In genomic region chr13:51849241-51850033, GRCm38 (mm10) we compare ENCODE assay signal across 8 mouse cellular contexts. TPM values are rescaled to one million over a fixed set of nuclear protein-coding genes. Genes with fewer than 3 reads are reported as not detected.
A peak's percentile ranks its signal among the peaks of the same experiment; 100 is the strongest.
DNase-seq lines count a peak whose midpoint lies in the region; ATAC-seq lines count a peak whose summit lies in the region.

No protein-coding gene starts in this region.

- 4% methylated on average over 23 of the region's 25 CpGs for WGBS in kidney, embryonic 16.5 days

- H3K4me1 ChIP-seq in kidney, embryonic 16.5 days (ENCODE audit: insufficient read depth, low read length), result peaks cover 45% of the 10 kb centered on the region

- H3K36me3 ChIP-seq in kidney, embryonic 16.5 days (ENCODE audit: insufficient read depth, low read length), result no peaks in the 10 kb centered on the region

- H3K4me3 ChIP-seq in kidney, embryonic 16.5 days (ENCODE audit: low read length), result peak overlapping the region; percentile 80

- peak overlapping the region; percentile 88 for H3K27ac ChIP-seq in kidney, embryonic 16.5 days (ENCODE audit: low read length)

- H3K27me3 ChIP-seq in kidney, embryonic 16.5 days (ENCODE audit: insufficient read depth, low read length), result no peaks in the 10 kb centered on the region

- peak overlapping the region; percentile 89 for H3K9ac ChIP-seq in kidney, embryonic 16.5 days (replicated peaks; ENCODE audit: low read length)

- intact Hi-C loops in gastrocnemius, postnatal 14 days (cut with DNase I; ENCODE audit: low total_unique reads), result loop anchor here (5.0 to 10.0 kb wide), 3 partner anchors 53 to 175 kb away; no protein-coding TSS in a partner anchor

- no peaks in the 10 kb centered on the region for H3K9me3 ChIP-seq in kidney, embryonic 16.5 days (ENCODE audit: low read length)

- DNase-seq in adrenal gland, adult 2 months, result peak; percentile 73
- no peak for DNase-seq in adrenal gland, postnatal 4 days (ENCODE audit: low spot score in 2 of 2)
- DNase-seq in adrenal gland, postnatal 25 days, result peak; percentile 58
- DNase-seq in gastrocnemius, postnatal 14 days, result peak; percentile 41
- DNase-seq in lung, postnatal 36 days, result peak; percentile 78
- no peak for DNase-seq in thymus, postnatal 4 days
- DNase-seq in T-cell, adult 2 months (ENCODE audit: low spot score), result no peak

- peak; percentile 13; the same call in 1 of the 2 replicates for ATAC-seq in kidney, embryonic 16.5 days (ENCODE audit: low FRiP score, low TSS enrichment)

- peak overlapping the region; percentile 98 for H3K4me2 ChIP-seq in kidney, embryonic 16.5 days (replicated peaks; ENCODE audit: low read depth, low read length)

RNA-seq across cellular contexts. Expression of gene Gadd45g, which starts 3.0 kb away (rescaled TPM):
- 10 to 100 TPM; 41.0 to 57.6 TPM for total RNA-seq in adrenal gland, adult 2 months (2021)
- polyA plus RNA-seq in adrenal gland, adult 2 months (2012; rRNA removed), result 20.8 and 30.2 TPM in 2 replicates
- total RNA-seq in adrenal gland, postnatal 4 days (2021), result 10 to 100 TPM; 22.9 to 25.0 TPM
- total RNA-seq in adrenal gland, postnatal 25 days (2021), result 15.2 and 29.0 TPM in 2 replicates
- 10 to 100 TPM; 10.1 to 33.9 TPM for total RNA-seq in gastrocnemius, postnatal 14 days (2021)
- polyA plus RNA-seq in kidney, embryonic 16.5 days (2015; fragmentation: Nextera tagmentation; extraction: Ambion mirVana), result 45.8 and 48.5 TPM in 2 replicates

RNA-seq across cellular contexts. Expression of gene Sema4d, which starts 55.9 kb away (rescaled TPM):
- 10 to 100 TPM; 14.6 to 15.1 TPM for total RNA-seq in adrenal gland, adult 2 months (2021)
- polyA plus RNA-seq in adrenal gland, adult 2 months (2012; rRNA removed), result 13.3 and 13.7 TPM in 2 replicates
- 10 to 100 TPM; 22.0 to 30.9 TPM for total RNA-seq in adrenal gland, postnatal 4 days (2021)
- 15.4 and 22.0 TPM in 2 replicates for total RNA-seq in adrenal gland, postnatal 25 days (2021)
- 100 to 1,000 TPM; 126 to 130 TPM for total RNA-seq in gastrocnemius, postnatal 14 days (2021)
- 28.8 and 29.0 TPM in 2 replicates for polyA plus RNA-seq in kidney, embryonic 16.5 days (2015; fragmentation: Nextera tagmentation; extraction: Ambion mirVana)

Comparison
In these comparisons a context has a peak if more than half of its experiments do, and no peak if none do; other contexts are left out.
1. DNase-seq: peak in adrenal gland, adult 2 months (single experiment), adrenal gland, postnatal 25 days (single experiment), gastrocnemius, postnatal 14 days (single experiment) and lung, postnatal 36 days (single experiment); none in adrenal gland, postnatal 4 days (0 of 2), thymus, postnatal 4 days (single experiment) and T-cell, adult 2 months (single experiment).